Mouse (Mus musculus): ENCODE measurements at regions not wholly inside any gene's neighbourhood (a gene's known extent, or its start where the extent isn't known, plus 50 kb on each side); places are given as distances from the start of the nearest gene placed in this dataset.

DNA sequence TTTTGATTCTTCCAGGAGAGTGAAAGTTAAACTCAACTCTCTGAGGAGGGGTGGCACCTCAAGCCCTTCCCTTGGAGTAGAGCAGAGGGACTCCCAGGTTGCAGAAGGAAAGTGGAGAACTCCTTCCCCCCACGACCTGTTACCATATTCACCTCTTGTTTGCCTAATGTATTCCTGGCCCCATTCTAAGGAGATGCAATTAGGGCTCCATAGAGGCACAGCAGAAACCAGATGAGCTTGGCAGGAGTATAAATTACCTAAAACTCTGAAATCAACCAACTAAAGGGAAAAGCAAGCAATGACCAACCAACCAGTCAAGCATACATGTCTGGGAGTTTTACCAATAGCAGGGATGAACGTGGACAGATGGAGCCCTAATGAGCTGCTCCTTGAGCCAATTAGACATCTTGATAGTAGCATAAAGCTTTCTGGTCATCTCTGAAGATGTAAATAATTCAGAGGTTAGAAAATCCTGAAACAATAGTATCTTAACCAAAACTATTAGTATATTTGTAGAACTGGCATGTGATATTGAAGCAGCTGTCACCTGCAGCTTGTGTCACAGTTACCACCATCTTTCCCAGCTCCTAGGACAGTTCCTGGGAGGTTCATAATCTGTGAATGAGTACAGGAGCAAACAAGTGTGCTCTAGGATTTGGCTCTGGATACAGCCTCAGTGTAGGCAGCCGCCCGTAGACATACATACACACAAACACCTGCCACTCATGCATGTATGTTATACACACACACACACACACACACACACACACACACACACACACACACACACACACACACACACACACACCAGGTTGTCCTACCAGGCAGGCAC, 145.7 kb upstream of the 4930535I16Rik start:
- DNase-seq (ENCODE audit: low read depth), result no peak

DNA sequence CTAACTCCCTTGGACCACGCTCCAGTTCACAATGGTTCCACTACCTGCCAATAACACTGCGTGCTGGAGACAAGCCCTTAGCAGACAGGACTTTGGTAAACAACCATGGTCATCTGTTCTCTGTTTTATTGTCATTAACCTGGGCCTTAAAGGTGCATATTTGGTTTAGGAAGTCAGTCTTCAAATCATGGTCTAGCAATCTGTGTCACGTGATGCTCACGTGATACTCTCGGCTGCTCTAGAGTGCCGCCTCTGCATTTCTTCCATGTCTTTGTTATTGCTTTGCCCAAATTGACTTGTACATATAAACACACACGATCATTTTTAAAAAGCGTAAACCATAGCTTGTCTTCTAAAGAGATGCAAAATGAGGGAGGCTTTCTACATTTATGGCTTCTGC, 139.8 kb upstream of the 4930535I16Rik start:
- DNase-seq (ENCODE audit: low read depth), result no peak

DNA sequence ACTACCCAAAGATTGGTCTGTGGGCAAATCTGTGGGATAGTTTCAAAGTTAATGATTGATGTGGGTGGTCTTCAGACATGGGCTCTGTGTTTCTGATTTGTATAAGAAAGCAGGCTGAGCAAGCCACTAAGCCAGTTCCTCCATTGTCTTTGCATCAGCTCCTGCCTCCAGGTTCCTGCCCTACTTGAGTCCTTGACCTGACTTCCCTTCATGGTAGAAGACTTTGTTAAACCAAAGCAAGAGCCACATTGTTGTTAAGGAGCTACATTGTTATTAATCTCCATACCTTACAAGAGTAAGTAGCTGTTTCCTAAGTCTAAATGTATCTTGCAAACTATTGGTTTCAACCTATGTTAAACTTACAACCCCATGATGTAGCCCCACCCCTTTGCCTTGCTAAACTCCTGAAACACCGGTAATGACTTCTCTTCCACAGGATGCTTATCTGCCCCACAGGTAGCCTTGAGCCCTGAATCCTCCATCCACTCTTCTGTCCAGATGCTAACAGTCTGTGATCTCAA, 136.5 kb upstream of the 4930535I16Rik start:
- no peak for DNase-seq (ENCODE audit: low read depth)

DNA sequence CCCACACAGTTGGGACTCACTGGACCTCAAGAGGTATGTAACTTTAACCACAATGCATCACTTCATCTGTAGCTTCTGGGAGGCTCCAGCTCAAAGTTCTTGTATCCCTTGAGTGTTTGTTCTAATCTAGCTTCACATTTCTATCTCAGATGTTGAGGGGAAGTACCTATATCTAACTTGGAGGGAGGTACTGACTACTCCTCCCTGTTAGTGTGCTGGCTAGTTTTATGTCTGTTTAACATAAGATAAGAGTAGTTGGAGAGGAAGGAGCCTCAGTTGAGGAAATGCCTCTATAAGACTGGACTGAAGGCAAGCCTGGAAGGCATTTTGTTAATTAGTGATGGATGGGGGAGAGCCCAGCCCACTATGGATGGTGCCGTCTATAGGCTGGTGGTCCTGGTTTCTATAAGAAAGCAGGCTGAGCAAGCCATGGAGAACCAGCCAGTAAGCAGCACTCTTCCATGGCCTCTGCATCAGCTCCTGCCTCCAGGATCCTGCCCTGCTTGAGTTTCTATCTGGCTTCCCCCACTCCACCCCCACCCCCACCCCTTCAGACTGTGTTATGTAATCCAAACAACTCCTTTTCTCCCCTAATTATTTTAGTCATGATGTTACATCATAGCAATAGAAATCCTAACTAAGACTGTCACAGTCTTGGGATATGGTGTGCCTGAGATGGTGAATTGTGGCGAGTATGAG, 135.7 kb upstream of the 4930535I16Rik start:
- no peak for DNase-seq (ENCODE audit: low read depth)

DNA sequence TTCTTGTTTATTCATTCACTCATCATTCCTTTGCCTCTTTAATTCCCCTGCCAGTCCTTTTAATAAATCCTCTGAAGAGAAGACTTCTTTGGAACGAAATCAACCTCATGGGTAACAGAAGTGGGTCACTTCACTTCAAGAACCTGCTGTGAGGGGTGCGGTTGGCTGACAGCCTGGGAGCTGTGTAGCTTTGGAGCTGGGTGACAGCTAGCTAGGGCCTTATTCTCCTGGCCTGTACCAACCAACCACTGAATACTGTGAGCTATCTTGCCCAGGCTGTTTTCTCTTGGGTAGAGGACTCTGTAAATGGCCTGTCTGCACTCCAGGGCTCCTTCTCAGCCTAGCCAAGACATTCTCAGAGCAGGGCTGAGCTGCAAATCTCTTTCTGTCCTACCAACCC, 134.6 kb upstream of the 4930535I16Rik start:
- DNase-seq (ENCODE audit: low read depth), result no peak

DNA sequence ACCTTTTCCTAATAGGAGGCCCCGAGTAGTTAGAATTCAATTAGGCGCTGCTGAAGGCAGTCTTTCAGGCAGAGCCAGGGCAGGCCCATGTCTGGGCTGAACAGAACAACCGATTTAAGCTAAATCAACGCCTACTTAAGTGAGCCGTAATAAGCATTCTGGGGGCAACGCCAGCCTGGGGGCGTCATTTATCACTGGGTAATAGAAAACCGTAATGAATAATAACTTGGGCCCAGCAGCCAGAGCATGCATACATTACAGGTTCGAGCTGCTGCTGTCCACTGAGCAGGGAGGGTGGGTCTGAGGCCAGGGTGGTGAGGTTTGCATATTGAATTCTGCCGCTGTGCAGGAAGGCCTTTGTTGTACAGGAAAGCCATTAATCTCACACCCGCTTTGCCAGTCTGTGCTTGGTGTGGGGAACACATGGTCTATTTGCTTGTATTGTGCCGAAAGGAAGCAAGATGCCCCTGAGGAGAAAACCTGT, 130.6 kb upstream of the 4930535I16Rik start:
- no peak for DNase-seq (ENCODE audit: low read depth)

DNA sequence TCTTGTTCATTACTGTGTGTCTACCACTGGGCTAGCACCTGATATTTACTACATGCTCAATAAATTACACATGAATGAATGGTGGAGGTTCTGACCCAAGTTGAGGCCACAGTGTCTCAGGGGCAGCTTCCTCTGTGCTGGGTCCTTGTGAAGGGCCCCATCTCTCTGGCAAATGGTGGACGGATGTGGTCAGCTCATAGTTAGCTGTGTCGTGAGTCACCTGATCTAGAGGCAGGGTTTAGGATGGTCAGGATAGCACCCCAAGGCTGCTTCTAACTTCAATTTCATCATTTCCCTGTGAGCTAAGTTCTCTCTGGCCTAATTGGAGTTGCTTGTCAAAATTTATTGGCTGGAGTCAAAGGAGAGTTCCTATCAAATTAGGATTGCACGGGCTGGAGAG, 130.1 kb upstream of the 4930535I16Rik start:
- no peak for DNase-seq (ENCODE audit: low read depth)

DNA sequence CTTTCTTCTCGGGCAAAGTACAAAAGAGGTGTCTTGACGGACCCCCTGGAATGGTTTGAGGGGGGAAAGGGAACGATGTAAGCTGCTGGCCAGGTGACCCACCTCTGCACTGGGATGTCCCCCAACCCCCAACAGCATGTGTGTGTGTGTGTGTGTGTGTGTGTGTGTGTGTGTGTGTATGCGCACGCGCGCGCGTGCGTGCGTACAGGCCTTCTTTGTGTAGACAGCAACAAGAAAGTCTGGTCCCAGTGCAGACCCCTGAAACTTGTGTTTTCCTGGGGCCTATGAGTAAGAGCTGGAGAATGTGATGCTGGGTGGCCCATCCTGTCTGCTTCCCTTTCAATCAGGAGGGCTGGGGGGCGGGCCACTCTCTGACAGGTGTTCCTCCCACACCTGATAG, 118.7 kb upstream of the 4930535I16Rik start:
- no peak for DNase-seq (ENCODE audit: low read depth)

DNA sequence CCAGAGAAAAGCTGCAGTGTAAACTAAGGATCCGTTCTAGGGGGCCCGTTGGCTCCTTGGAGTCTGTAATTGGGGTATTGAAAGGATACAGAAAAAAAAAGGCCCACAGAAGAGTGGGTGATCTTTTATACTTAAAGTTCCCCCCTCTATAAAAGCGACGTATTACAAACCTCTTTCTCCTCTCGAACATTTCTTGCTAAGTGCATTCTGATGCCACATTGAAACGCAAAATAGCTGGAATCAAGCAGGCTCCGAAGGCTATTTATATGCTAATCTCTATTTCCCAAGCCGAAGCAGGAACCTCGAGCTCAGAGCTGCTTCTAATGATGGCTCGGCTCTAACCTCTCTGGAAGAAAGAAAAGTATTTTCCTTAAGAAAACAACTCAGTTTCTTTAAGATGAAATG, 117.8 kb upstream of the 4930535I16Rik start:
- DNase-seq (ENCODE audit: low read depth), result no peak

DNA sequence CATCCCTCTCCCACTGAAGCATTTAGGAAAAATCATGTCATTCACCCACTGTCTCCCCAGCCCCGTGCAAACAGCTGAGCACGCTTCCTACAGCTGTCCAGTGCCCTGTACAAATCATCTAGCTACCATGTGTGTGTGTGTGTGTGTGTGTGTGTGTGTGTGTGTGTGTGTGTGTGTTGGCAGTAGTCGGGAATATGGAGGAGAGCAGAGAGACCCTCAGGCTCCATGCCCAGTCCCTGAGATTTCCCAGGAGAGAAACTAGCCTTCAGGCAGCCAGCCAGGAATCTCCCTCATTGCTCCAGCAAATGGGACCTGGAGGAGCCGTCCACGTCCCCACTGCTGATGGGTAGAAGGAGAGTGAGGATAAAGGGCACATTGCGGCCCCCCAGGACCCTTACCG, 117.4 kb upstream of the 4930535I16Rik start:
- no peak for DNase-seq (ENCODE audit: low read depth)

DNA sequence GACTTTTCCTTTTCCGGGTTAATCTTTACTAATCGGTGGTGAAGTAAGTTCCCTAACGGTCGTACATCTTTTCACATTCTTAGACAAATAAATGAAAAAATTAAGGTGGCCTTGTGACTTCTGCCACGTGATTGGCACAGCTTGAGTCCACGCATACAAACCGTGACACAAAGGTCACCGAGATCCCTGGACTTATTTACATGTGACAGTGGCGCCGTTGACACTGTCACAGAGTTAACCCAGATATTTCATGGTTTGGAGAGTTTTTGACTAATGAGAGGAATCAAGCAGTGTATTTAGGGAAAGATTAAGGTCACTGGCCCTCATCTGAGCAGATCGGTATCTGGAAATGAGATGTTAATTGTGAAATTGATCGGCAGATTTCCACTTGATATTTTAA, 110.2 kb upstream of the 4930535I16Rik start:
- no peak for DNase-seq (ENCODE audit: low read depth)

DNA sequence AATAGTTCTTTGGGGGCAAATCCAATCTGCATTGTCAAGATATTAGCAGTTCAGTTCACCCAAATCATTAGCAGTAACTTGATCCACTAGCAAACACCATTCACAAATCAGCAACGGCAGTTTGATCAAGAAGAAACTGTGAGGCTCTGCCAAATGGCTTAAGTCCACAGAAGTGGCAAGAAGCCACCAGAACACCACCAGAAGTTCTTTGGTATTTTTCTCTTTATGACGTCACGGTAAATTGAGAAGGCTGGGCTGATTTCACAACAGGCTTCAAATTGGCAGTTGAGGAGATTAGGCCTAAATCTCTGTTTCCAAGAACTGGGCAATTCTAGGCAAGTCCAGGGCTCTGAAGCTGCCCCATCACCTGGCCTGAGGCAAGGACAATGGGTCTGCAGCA, 98.6 kb upstream of the 4930535I16Rik start:
- DNase-seq (ENCODE audit: low read depth), result no peak

DNA sequence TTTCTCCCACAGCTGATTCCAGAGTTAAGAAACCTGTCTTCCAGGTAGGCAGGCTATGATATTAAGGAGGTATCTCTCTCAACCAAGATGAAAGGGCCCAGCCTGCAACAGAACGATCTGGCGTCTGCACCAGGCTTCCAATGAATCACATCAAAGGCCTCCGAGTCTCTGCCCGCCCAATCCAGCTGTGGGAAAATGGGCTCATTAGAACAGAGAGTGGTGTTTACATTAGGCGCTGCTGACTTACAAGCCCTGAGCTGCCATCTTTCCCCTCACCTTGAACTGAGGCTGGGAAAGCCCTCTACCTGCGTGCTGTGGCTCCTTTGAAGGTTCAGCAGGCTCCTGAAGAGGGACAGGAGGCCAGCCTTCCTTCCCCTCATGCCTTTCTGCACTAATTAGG, 97.5 kb upstream of the 4930535I16Rik start:
- no peak for DNase-seq (ENCODE audit: low read depth)

DNA sequence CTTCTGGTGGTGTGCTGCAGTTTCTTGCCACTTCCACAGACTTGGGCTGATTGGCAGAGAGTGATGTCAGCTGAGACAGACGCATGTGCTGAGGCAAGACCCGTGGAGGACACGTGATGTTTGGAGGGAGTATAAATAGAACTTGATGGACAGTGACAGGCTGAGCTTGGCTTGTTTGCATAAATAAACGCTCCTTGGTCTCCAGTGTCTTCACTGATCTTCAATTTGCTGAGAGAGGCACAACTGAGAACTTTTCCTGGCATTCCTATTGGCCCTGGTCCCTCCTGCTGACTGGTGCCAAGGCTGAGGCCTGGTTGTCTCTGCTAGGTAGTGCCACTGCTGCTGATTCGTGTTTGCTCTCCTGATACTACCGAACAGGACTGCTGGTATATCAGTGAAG, 94.6 kb upstream of the 4930535I16Rik start:
- DNase-seq (ENCODE audit: low read depth), result no peak

DNA sequence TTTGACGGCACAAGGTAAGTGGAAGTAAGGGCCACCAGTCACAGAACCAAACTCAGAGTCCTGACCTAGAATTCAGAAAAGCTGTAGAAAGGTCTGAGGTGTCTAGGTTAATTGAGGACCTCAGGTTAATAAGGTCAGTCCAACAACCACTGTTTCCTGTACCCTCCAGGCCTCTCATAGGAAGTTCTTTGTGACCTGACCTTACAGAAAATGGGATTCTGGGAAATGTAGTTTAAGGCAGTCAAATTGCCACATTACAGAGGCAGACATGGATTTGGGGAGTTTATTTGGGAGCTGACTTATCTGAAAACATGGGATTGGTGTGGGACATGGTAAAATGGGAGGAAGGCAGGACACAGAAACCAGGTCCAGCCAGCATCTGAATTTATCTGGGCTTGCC, 90.9 kb upstream of the 4930535I16Rik start:
- DNase-seq (ENCODE audit: low read depth), result no peak

DNA sequence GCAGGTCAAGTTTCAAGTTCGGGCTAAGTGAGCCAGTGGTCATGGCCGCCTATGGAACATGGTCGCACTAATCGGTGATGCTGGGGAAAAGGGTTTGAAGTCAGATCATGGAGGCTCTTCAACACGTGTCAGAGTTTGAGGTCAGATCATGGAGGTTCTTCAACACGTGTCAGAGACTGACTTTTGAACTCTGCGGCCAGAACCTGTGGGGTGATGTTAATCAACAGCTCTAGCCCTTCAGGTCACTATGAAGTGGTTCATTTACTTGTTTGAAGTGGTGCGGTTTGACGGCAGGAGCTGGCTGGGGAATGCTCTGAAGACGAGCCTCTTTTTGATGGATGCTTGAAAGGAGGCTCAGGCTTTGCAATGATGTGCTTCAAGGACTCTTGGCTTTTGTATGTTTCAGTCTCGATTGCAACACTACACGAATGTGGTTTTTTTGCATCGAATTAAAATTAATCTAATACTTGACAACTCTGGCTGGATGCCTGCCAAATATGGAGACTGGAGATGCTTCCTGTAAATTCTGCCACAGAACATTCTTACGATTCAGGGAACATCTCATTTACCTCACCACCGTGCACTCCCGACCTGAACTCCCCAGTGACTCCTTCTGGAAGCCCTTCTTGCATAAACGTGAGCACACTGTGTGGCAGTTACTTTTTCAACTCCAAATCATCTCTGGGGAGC, 87.9 kb upstream of the 4930535I16Rik start:
- DNase-seq (ENCODE audit: low read depth), result no peak

DNA sequence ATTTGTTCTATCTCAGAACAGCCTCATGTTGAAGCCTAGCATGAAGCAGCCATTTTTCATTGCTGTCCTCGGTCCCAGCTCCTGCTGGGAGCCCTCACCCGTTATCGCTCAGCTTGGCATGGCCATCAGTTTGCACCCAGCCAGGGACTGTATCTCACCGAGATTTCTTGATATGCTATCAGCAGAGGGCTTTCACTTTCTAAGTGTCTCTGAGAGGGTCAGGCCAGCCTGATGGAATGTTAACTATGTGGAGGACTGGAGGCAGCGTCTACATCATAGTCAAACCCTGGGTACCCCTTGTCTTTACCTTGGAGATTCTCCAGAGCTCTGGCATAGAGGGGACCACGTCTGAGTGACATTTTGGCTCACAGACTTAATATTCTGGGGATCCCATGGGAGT, 84.9 kb upstream of the 4930535I16Rik start:
- DNase-seq (ENCODE audit: low read depth), result no peak

DNA sequence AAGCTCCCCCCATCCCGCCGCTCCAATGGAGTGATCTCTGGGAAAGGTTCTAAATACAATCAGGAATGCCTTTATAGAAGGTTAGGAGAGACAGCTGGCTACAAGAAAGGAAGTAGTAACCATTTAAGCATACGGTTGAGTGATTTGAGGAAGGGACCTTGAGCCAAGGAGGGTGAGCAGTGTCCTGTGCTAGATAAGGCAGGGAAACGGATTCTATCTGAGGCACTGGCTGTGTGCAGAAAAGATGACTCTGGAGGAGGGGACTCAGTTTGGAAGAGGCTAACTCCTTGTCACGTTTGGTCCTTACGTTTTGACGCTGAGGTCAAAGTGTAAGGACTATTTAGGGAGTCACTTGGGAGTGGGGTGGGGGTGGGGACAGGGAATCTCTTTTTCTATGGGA, 84.3 kb upstream of the 4930535I16Rik start:
- DNase-seq (ENCODE audit: low read depth), result no peak

DNA sequence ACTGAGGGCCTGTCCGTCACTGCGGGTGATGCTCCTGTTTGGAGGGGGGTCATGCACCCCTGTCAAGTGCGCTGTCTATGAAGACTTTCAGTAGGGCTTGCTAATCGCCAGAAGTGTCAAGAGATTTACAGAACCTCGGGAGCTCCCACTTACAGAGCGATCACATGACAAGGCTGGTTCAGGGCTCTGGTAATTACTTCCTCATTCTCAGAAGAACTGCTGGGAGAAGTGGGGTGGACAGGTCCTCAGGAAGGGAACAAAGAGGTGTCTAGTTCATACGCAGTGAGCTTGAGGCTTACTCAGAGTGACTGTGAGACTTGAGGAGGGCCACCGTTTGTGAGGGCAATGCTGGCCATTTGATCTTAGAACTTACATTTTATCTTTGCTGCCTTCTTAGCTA, 78.0 kb upstream of the 4930535I16Rik start:
- no peak for DNase-seq (ENCODE audit: low read depth)

DNA sequence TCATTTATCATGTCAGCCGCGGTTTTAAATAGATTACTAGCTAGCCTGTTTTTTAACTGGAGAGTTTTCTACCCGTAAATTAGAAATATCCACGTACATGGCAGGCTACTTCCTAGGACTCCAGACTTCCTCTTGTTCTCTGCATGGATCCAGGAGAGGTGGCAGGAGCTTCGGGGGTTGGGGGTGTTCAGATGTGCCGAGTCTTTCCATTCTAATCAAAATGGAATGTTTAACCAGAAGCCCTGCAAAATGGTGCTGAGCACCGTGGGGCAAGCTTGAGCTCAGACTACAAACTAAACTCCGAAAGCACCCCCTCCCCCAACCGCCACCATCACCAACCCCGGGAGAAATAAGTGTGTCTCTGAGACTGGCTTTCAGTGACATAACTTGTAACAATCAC, 73.4 kb upstream of the 4930535I16Rik start:
- DNase-seq (ENCODE audit: low read depth), result no peak

DNA sequence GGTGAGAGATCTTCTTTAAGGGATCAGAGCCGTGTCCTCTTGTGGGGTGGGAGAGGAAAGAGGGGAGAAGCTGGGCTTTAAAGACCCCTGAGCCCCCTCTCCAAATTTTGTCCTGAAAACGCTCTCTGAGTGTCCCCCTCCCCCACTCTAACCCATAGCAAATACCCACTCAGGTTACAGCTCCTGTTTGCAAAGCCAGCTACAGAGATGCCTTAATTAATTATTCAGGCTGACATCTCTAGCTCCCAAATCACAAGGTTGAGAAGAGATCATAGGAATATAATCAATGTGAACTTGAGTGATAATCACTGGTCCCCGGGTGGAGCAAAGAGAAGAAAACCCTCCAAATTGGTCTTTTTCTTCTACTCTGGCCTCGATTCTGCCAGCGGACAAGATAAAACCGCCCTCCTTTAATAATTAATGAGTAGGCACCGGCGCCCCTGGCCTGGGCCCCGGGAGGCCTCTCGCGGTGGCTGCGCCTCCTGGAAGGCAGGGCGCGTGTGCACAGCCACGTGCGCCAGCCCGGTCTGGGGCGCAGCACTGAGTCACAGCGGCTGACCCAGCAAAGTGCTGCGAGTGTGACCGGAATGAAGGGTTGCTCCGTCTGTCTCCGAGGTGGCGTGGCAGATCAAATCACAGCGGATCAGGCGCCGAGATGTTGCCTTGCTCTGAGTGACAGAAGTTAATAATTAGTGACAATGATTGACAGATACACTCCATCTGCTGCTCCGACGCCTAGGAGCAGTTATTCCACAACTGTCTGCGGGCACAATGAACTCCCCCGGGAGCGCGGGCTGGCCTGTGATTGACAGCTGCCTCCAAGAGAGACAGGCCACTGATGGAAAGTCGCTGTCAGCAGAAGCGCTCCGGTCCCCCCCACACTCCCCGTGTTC, 72.7 kb upstream of the 4930535I16Rik start:
- DNase-seq (ENCODE audit: low read depth), result no peak
